Mouse (Mus musculus) midbrain, embryonic 10.5 days (tissue): ENCODE measurements around the gene Tex22. TPM values are rescaled to one million over a fixed set of nuclear protein-coding genes. Genes with fewer than 3 reads are reported as not detected.
A peak's percentile ranks its signal among the peaks of the same experiment; 100 is the strongest.

Source experiments
- DNase-seq: peaks from one replicate; pipeline ENCODE4 v3.0.0-alpha.2; 2017; ENCODE audit warnings: low spot score
- H3K27ac ChIP-seq: fragments of 300-500 bp; sonication (generic); replicated peaks from 2 replicates; pipeline ENCODE4 v1.5.1; 2016; ENCODE audit warnings: mild to moderate bottlenecking
- H3K27me3 ChIP-seq: fragments of 300-500 bp; sonication (generic); 2 replicates; pipeline ENCODE4 v1.6.1; 2016; ENCODE audit warnings: low read depth, mild to moderate bottlenecking; ENCODE audit not compliant: poor library complexity, severe bottlenecking
- H3K36me3 ChIP-seq: fragments of 300-500 bp; sonication (generic); 2 replicates; pipeline ENCODE4 v1.6.1; 2016; ENCODE audit warnings: mild to moderate bottlenecking, moderate library complexity
- H3K4me1 ChIP-seq: fragments of 300-500 bp; sonication (generic); 2 replicates; pipeline ENCODE4 v1.6.1; 2016
- H3K4me3 ChIP-seq: fragments of 300-500 bp; sonication (generic); 2 replicates; pipeline ENCODE4 v1.5.1; 2016; ENCODE audit warnings: mild to moderate bottlenecking, moderate library complexity
- H3K9me3 ChIP-seq: fragments of 300-500 bp; sonication (generic); replicated peaks from 2 replicates; pipeline ENCODE4 v1.6.1; 2016; ENCODE audit warnings: mild to moderate bottlenecking
- WGBS: fragments of 180-500 bp; shearing (Covaris S2); methylation state at CpG from one replicate; pipeline ENCODE4 v1.1.7; 2016; 5-methylcytosine and 5-hydroxymethylcytosine counted together
- polyA plus RNA-seq: library from polyadenylated mRNA; unstranded; fragments of >200 nt; fragmentation: Nextera tagmentation; extraction: Ambion mirVana; gene quantifications from 2 replicates; pipeline ENCODE4 v1.2.1, GENCODE M21; 2016

Tex22 gene
- polyA plus RNA-seq, 1 experiment from 2014 or later, result not detected

- Histone ChIP-seq H3K9me3 (no peaks in the 10 kb centered on the region), H3K36me3 (peaks cover 29% of the 10 kb centered on the region), H3K27me3 (no peaks in the 10 kb centered on the region), H3K4me3 (peak within 1 kb of the TSS; percentile 93), H3K4me1 (peaks cover 49% of the 10 kb centered on the region), H3K27ac (peak within 1 kb of the TSS; percentile 99)
- peak; percentile 68 for DNase-seq
- whole genome bisulfite sequencing, result 2% methylated on average over 33 of the region's 53 CpGs
These were observed 23.5 kb downstream of the Tex22 start, which contains the start of gene Mta1 for GRCm38 (mm10) chr12:113097749-113098281. Gene Mta1 (plus strand): TSS chr12:113098278.

- peak overlapping the region; percentile 99 for H3K27ac ChIP-seq
- DNase-seq, result peak; percentile 56
- H3K27me3 ChIP-seq, result no peaks in the 10 kb centered on the region
- peak overlapping the region; percentile 93 for H3K4me3 ChIP-seq
- peaks cover 57% of the 10 kb centered on the region for H3K4me1 ChIP-seq
- H3K9me3 ChIP-seq, result no peaks in the 10 kb centered on the region
- WGBS, result 1% methylated on average over 29 of the region's 60 CpGs
- H3K36me3 ChIP-seq, result peaks cover 37% of the 10 kb centered on the region
These were observed 24.3 kb downstream of the Tex22 start for GRCm38 (mm10) chr12:113098530-113099151.

- no peaks in the 10 kb centered on the region for H3K27me3 ChIP-seq
- H3K4me3 ChIP-seq, result peak overlapping the region; percentile 93
- peaks cover 64% of the 10 kb centered on the region for H3K4me1 ChIP-seq
- H3K27ac ChIP-seq, result peak overlapping the region; percentile 99
- DNase-seq, result no peak
- WGBS, result 46% methylated on average over 6 of the region's 6 CpGs
- no peaks in the 10 kb centered on the region for H3K9me3 ChIP-seq
- peaks cover 47% of the 10 kb centered on the region for H3K36me3 ChIP-seq
These were observed 25.4 kb downstream of the Tex22 start for GRCm38 (mm10) chr12:113099470-113100237.

GRCm38 (mm10) chr12:113100448-113101076, 26.3 kb downstream of the Tex22 start:
- Histone ChIP-seq H3K4me1 (peaks cover 66% of the 10 kb centered on the region), H3K36me3 (peaks cover 56% of the 10 kb centered on the region), H3K27ac (no peak overlapping the region), H3K27me3 (no peaks in the 10 kb centered on the region), H3K9me3 (0 out of 2 replicates have a peak, but pooled peaks cover 3% of the 10 kb centered on the region), H3K4me3 (peak overlapping the region; percentile 93)
- WGBS, result 84% methylated on average over 5 of the region's 5 CpGs
- DNase-seq, result no peak

GRCm38 (mm10) chr12:113101251-113101960, 27.1 kb downstream of the Tex22 start:
- peaks cover 66% of the 10 kb centered on the region for H3K4me1 ChIP-seq
- WGBS, result 89% methylated on average over 9 of the region's 9 CpGs
- H3K4me3 ChIP-seq, result peak overlapping the region; percentile 5; the same call in 1 of the 2 replicates
- peaks cover 64% of the 10 kb centered on the region for H3K36me3 ChIP-seq
- H3K27me3 ChIP-seq, result no peaks in the 10 kb centered on the region
- no peak overlapping the region for H3K27ac ChIP-seq
- DNase-seq, result no peak
- H3K9me3 ChIP-seq, result 0 out of 2 replicates have a peak, but pooled peaks cover 8% of the 10 kb centered on the region

GRCm38 (mm10) chr12:113102461-113102860, 28.2 kb downstream of the Tex22 start:
- DNase-seq, result peak; percentile 48

GRCm38 (mm10) chr12:113103846-113104451, 29.6 kb downstream of the Tex22 start:
- Histone ChIP-seq H3K27ac (no peak overlapping the region), H3K9me3 (0 out of 2 replicates have a peak, but pooled peaks cover 8% of the 10 kb centered on the region), H3K4me3 (no peak overlapping the region), H3K27me3 (no peaks in the 10 kb centered on the region), H3K4me1 (peaks cover 48% of the 10 kb centered on the region), H3K36me3 (peaks cover 75% of the 10 kb centered on the region)
- WGBS, result 89% methylated on average over 8 of the region's 8 CpGs
- no peak for DNase-seq

More at GRCm38 (mm10) chr12:113102461-113102860, 28.2 kb downstream of the Tex22 start:
- no peaks in the 10 kb centered on the region for H3K27me3 ChIP-seq
- no peak overlapping the region for H3K4me3 ChIP-seq
- 0 out of 2 replicates have a peak, but pooled peaks cover 8% of the 10 kb centered on the region for H3K9me3 ChIP-seq
- peaks cover 67% of the 10 kb centered on the region for H3K36me3 ChIP-seq
- H3K4me1 ChIP-seq, result peaks cover 56% of the 10 kb centered on the region
- 71% methylated on average over 6 of the region's 6 CpGs for WGBS
- 0 out of 2 replicates have a peak overlapping the region, but pooled peaks have one; percentile 33 for H3K27ac ChIP-seq

GRCm38 (mm10) chr12:113106386-113106785, 32.1 kb downstream of the Tex22 start:
- no peaks in the 10 kb centered on the region for H3K27me3 ChIP-seq
- no peak overlapping the region for H3K4me3 ChIP-seq
- no peak overlapping the region for H3K27ac ChIP-seq
- WGBS, result 93% methylated on average over 6 of the region's 6 CpGs
- peaks cover 63% of the 10 kb centered on the region for H3K36me3 ChIP-seq
- H3K4me1 ChIP-seq, result peaks cover 24% of the 10 kb centered on the region
- H3K9me3 ChIP-seq, result 0 out of 2 replicates have a peak, but pooled peaks cover 8% of the 10 kb centered on the region
- no peak for DNase-seq

GRCm38 (mm10) chr12:113107431-113108124, 33.3 kb downstream of the Tex22 start:
- 91% methylated on average over 4 of the region's 4 CpGs for WGBS
- Histone ChIP-seq H3K4me3 (no peak overlapping the region), H3K9me3 (0 out of 2 replicates have a peak, but pooled peaks cover 8% of the 10 kb centered on the region), H3K36me3 (peaks cover 65% of the 10 kb centered on the region), H3K27ac (no peak overlapping the region), H3K4me1 (peaks cover 21% of the 10 kb centered on the region), H3K27me3 (no peaks in the 10 kb centered on the region)
- DNase-seq, result no peak

GRCm38 (mm10) chr12:113108528-113109283, 34.4 kb downstream of the Tex22 start:
- Histone ChIP-seq H3K27me3 (no peaks in the 10 kb centered on the region), H3K36me3 (peaks cover 65% of the 10 kb centered on the region), H3K9me3 (0 out of 2 replicates have a peak, but pooled peaks cover 8% of the 10 kb centered on the region), H3K4me1 (peaks cover 11% of the 10 kb centered on the region), H3K4me3 (no peak overlapping the region), H3K27ac (no peak overlapping the region)
- 86% methylated on average over 17 of the region's 17 CpGs for WGBS
- DNase-seq, result no peak
